Mouse (Mus musculus) heart, postnatal 0 days (tissue): ENCODE results near the gene Brsk1.

ENCODE experiments used
- CTCF ChIP-seq: IDR thresholded peaks from 2 replicates; pipeline ENCODE4 v1.5.1; 2016; ENCODE audit warnings: antibody characterized with exemption, control low read depth, low read depth
- EP300 ChIP-seq: IDR thresholded peaks from 2 replicates; pipeline ENCODE4 v1.6.1; 2016; ENCODE audit warnings: antibody characterized with exemption, low read depth

GRCm38 (mm10) chr7:4741672-4742481, 51.5 kb downstream of the Brsk1 start:
- TF ChIP-seq CTCF (no peak), EP300 (no peak)
